Mouse (Mus musculus): ENCODE measurements around the gene Gpr3.

The Gpr3 gene

DNA sequence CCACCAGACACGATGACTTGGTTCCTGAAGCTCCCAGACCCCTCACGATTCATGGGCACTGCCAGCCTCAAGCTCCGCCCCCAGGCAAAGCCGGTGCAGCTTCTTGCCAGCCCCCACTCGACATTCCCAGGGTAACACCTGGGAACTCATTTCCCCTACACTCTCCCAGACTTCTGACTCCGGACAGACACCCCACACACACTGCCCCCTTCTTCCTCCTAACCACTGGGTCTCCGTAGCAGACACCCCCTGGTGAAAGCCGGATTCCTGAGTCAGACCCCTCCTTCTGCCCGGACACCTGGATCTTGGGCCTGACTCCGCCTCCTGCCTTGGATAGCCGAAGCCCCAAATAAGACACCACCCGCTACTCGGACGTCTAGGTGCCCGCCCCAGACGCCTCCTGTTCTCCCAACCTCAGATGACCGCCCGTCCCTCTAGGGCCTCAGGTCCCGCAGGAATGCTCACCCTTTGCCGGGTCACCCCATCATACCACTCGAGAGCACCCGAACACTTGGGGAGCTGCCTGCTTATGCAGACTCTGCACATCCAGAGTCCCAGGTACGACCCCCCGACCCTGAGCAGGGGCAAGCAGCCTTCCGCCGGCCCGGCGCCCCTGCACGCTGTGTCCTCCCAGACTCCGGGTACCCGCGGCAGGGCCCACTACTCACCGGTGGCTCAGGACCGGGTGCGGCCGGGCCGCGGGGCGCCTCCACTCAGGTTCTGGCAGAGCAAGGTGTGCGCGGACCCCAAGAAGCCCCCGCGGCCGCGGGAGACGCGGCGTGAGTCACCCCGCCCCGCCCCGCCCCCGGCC lies at the start of gene Gpr3, which contains the start of gene Cd164l2:
TSS of gene Gpr3 (minus strand) at position 786 of the 811 bp plus-strand sequence.
TSS of gene Cd164l2 (plus strand) at position 381 of the 811 bp plus-strand sequence.
- no peak for TF ChIP-seq GATA4 (IDR thresholded peaks at IDR 0.05; ENCODE audit: insufficient replicate concordance, low read length)

DNA sequence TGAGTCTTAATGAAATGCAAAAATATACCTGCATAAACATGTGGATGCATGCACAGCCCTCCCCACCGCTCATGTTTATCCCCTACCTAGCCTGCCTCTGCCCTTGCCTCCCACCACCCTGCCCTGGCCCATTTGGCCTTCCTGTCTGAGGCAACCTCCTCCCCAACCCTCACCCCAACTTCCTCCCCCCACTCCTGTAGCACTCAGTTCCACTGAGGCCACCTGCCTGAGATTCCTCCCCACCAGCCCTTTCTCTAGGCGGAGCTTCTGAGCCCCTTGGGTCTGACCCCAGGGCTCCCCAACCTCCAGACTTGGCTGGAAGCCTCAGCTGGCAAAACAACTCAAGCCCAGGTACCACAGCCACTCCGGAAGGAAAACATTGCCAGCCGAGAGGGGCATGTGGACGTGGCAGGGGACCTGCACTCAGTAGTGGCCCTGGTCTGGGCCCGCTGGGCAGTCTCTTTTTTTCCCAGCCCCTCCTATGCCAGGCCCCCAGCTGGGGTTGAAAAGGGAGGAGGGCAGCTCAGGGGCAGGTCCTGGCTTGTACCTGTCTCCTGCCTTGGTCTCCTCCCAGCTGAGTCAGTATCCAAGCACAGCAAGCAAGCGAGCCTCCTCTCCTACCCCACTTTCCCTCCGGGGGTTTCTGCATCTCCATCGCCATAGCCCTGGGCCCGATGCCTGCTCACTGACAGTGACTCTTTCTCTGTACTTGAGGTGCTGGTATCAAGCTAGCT lies 49.5 kb upstream of the Gpr3 start:
- no peak for TF ChIP-seq GATA4 (IDR thresholded peaks at IDR 0.05; ENCODE audit: insufficient replicate concordance, low read length)

DNA sequence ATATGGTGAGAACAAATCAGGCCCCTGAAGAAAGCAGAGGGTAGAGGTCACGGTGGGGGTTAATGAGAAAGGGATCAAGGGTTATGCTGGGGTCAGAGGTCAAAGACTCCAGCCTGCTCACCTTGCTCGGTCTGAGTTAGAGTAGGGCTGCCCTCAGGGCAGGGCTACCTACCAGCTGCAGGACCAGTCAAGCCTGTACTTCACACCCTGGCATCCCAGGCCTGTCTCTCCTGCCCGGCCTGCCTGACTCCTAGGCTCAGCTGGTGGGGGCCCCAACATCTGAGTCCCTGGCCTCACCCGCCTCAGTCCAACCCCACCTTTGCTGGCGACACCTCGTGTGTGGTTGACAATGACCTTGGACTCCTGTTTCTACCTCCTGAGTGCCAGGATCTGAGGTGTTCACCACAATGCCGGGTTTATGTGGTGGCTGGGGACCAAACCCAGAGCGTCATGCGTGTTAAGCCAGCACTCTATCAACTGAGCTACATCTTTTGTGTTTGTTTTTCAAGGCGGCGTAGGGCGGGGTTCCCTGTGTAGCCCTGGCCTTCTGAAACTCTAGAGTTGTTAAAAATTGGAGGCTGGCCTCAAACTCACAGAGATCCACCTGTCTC lies 45.6 kb upstream of the Gpr3 start:
- TF ChIP-seq GATA4 (IDR thresholded peaks at IDR 0.05; ENCODE audit: insufficient replicate concordance, low read length): no peak

DNA sequence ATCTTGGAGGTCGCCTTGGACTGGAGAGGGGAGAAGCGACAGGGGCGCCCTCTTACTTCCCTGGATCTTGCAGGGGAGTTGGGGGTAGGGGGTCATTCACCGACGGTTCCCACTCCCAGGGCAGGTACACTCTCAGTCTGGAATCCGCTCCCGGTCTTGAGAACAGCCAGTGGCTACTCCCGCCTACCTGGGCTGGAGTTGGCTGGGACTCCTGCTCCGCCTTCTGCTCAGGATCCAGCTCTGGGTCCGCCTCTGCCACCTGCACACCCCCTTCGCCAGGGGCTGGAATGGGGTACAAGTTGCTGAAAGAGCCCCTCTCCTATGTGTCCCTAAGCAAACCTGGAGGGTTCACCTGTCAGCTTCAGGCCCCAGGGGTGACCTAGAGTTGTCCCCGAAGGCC lies 44.9 kb upstream of the Gpr3 start:
- TF ChIP-seq GATA4 (IDR thresholded peaks at IDR 0.05; ENCODE audit: insufficient replicate concordance, low read length): no peak

DNA sequence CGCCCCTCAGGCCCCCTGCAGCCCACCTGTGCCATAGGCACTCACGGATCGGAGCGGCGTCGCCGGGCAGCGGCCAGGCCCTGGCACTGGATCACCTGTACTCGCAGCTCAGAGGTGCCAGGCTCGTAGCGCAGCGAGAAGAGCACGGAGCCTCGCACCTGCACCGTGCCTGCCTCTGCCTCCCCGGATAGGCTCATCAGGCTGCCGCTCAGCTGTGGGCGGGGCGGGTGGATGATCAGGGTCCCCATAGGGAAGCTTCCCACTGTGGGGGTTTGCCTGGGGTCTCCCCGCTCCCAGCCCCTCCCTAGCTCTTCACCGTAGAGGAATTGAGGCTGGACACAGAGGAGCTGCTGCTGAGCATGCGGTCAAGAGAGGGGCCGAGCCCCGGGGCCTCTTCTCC lies 44.5 kb upstream of the Gpr3 start:
- TF ChIP-seq GATA4 (IDR thresholded peaks at IDR 0.05; ENCODE audit: insufficient replicate concordance, low read length): no peak

DNA sequence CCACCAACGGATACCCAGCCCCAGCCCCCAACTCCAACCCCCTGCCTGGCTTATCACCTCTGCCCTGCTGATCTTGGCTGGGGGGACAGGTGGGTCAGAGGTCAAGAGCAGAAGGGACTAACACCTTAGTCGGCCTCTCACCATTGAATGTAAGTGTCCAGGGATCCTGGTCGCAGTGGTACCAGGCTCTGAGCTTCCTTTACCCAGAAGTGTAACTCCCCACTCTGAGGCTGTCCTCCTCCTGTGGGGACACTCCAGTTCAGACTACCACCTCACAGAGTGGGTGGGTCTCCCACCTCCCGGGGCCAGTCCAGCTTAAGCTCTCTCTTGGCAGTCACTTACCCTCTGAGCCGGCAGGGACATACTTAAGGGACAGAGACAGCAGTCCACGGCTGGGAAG lies 43.1 kb upstream of the Gpr3 start:
- no peak for TF ChIP-seq GATA4 (IDR thresholded peaks at IDR 0.05; ENCODE audit: insufficient replicate concordance, low read length)

DNA sequence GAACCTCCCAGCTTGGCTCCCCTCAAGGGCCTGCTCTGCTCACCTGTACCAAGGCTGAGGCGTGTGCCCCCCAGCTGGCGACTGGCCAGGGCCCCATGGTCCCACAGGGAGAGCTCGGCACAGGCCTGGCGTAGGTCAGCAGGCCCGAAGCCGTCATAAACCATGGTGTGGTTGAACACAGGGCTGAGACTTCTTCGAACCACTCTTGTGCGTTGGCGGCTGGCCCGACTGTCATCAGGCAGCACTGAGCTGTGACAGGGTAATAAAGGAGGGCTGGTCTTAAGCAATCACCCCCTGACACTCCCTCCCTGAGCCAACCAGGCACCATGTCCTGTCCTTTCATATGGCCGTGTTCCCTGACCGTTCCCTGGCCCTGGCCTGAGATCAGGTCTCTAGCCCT lies 41.1 kb upstream of the Gpr3 start:
- no peak for TF ChIP-seq GATA4 (IDR thresholded peaks at IDR 0.05; ENCODE audit: insufficient replicate concordance, low read length)

DNA sequence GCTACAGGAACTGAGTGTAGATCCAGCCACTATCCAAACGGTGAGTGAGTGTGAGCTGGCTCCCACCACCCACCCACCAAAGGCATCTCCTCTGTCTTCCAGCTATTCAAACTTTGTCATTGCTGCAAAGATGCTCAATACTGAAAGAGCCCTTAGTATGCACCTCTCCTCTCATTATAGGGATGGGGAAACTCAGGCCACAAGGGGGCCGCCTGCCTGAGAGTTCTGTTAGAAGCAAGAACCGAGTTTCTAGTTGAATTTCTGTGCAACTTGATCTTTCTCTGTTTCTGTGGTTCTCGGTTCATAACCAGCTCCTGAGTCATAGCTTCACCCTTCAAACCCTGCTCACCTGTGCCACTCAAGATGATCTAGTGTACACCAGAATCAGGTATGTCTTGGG lies 39.8 kb upstream of the Gpr3 start:
- no peak for TF ChIP-seq GATA4 (IDR thresholded peaks at IDR 0.05; ENCODE audit: insufficient replicate concordance, low read length)

DNA sequence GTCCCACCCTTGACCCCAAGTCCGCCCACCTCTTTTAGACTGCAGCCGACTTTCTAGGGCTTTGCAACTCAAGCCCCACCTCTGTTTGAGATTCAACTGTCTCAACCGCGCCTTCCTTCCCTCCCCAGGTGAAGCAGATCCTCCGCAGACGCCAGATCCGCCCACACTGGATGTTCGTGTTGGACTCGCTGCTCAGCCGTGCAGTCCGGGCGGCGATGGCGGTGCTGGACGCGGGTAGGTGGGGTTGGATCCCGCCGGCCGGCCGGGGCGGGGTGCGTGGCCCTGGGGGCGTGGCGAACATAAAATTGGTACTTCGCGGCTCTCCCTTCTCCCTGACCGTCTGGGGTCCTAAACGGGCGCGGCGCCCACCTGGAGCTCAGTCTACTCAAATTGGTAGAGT lies 38.9 kb upstream of the Gpr3 start:
- no peak for TF ChIP-seq GATA4 (IDR thresholded peaks at IDR 0.05; ENCODE audit: insufficient replicate concordance, low read length)

DNA sequence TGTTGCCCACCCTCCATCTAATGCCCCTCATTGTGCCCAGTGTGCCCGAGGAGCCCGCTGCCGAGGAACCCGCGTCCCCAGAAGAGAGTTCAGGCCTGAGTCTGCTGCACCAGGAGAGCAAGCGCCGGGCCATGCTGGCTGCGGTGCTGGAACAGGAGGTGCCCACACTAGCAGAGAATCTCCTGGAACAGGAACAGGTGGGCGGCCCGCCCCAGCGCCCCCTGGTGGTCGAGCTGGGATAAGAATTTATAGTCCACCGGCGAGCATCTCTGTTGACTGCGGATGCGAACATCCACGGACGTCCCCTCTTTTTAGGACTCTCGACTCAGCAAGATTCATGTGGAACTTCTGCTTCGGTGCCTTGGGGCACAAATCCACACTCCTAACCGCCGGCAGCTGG lies 38.3 kb upstream of the Gpr3 start:
- TF ChIP-seq GATA4 (IDR thresholded peaks at IDR 0.05; ENCODE audit: insufficient replicate concordance, low read length): no peak

DNA sequence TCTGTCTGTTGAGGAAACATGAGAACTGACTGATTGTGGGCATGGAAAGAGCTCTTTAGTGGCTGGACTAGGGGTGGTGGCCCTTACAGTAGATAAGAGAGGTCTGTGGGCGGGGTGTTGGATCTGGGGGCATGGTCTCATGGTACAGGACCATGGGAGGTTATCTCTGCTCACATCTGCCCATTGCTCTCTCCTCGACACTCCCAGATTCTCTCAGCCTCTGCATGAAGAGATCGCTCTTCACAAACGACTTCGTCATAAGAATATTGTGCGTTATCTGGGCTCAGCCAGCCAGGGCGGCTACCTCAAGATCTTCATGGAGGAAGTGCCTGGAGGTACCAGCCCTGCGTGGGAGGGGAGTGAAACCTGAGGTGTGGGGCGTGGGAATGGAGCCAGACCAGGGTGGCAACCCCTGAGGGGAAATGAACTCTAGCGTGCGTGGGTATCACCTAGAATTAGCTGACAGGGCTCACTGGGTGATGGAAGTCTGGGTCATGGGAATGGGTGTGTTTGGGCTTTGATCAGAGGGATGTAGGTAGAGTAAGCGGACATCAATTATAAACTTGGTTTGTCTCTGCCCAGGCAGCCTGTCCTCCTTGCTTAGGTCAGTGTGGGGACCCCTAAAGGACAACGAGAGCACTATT lies 35.6 kb upstream of the Gpr3 start:
- no peak for TF ChIP-seq GATA4 (IDR thresholded peaks at IDR 0.05; ENCODE audit: insufficient replicate concordance, low read length)

DNA sequence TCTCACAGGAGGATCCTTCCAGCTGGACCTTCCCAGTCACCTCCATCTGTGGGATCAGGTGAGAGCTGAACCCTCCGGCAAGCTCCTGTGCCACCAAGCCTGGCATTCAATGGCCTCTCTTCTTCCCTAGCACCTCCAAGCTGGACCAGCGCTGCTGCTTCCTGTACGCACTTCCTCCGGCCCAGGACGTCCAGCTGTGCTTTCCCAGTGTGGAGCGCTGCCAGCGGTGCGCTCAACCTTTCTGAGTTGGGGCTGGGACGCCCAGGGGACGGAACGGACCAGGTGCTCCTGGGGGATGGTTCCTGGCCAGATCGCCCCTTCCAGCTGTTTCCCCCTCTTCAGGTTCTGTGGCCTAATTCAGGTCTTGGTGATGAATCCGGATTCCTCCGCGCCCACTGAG lies 34.7 kb upstream of the Gpr3 start:
- no peak for TF ChIP-seq GATA4 (IDR thresholded peaks at IDR 0.05; ENCODE audit: insufficient replicate concordance, low read length)

DNA sequence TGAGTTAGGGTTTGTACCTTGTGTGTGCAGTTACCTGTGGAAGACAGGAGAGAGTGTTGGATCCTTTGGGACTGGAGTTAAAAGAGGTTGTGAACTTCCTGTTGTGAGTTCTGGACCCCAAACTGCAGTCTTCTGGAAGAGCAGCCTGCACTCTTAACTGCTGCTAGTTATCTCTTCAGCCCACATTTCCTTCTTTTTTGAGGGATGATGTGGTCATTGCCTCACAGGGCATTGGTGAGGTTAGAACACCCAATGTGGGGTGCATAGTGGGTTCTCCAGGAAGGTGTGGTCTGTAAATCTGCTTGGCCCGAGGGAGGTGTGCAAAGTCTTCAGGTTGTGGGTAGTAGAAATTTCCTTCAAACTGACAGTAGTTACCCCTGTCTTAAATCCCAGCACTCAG lies 32.0 kb upstream of the Gpr3 start:
- TF ChIP-seq GATA4 (IDR thresholded peaks at IDR 0.05; ENCODE audit: insufficient replicate concordance, low read length): no peak

DNA sequence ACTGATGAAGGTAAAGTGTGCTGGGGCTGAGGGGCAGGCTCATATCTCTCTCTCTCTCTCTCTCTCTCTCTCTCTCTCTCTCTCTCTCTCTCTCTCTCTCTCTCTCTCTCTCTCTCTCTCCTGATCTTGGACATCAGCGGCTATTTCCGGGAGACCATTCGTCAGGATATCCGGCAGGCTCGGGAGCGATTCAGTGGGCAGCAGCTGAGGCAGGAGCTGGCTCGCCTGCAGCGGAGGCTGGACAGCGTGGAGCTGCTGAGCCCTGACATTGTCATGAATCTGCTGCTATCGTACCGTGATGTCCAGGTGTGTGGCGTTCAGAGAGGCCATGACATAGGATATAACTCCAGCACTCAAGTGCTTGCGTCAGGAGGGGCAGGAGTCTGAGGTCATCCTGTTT lies 31.2 kb upstream of the Gpr3 start:
- TF ChIP-seq GATA4 (IDR thresholded peaks at IDR 0.05; ENCODE audit: insufficient replicate concordance, low read length): no peak

DNA sequence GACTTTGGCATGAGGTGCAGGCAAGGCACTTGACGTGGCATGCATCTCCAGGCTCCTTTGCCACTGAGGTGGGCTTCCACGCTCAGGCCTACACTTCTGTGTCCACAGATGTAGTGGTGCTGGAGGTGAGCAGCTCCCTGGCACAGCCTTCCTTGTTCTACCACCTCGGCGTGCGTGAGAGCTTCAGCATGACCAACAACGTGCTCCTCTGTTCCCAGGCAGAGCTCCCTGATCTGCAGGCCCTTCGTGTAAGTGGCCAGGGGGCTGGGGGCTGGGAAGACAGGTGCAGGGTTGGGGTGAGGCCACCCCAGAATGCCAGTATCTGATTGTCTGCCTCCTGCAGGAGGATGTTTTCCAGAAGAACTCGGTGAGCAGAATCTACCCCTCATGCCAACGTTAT lies 30.4 kb upstream of the Gpr3 start:
- no peak for TF ChIP-seq GATA4 (IDR thresholded peaks at IDR 0.05; ENCODE audit: insufficient replicate concordance, low read length)

DNA sequence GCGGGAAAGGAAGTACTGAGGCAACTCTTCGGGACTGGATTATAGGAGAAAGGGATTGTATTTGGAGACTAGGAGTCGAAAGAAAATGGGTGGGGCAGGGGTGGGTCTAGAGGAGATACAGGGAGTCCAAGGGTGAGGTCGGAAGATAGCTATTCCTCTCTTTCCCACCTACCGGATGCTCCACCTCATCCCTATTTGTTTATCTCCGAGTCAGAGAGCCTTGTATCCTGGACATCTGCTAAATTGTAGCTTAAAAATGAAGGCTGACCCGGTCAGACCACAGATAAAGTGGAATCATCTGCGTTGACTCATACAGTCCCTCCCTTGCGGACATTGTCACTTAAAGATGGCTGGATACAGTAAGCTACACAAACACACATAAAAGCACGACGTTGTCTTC lies 29.6 kb upstream of the Gpr3 start:
- TF ChIP-seq GATA4 (IDR thresholded peaks at IDR 0.05; ENCODE audit: insufficient replicate concordance, low read length): no peak
